Mouse (Mus musculus) 416B (cell line): Measurements from ENCODE around the gene Serinc4.
"Not testable (repeated sequence)": the region's sequence is repeated elsewhere in the genome, so short reads cannot be mapped to it uniquely, and the experiment has no call there.

ENCODE experiments used
- DNase-seq: peaks from one replicate; pipeline ENCODE4 v3.0.0; 2011; ENCODE audit warnings: low read depth

The Serinc4 gene

GRCm38 (mm10) chr2:121456692-121457642, at the start of gene Serinc4:
Serinc4 (minus strand) TSS chr2:121456781.
- peak; percentile 90 for DNase-seq

- not testable (repeated sequence) for DNase-seq
Observed at GRCm38 (mm10) chr2:121501550-121501949, 45.0 kb upstream of the Serinc4 start.

- not testable (repeated sequence) for DNase-seq
Observed at GRCm38 (mm10) chr2:121484403-121484802, 27.8 kb upstream of the Serinc4 start.

GRCm38 (mm10) chr2:121483576-121483975, 27.0 kb upstream of the Serinc4 start:
- no peak for DNase-seq

GRCm38 (mm10) chr2:121480916-121481315, 24.3 kb upstream of the Serinc4 start:
- DNase-seq, result not testable (repeated sequence)

GRCm38 (mm10) chr2:121480498-121480897, 23.9 kb upstream of the Serinc4 start:
- DNase-seq, result peak; percentile 78

GRCm38 (mm10) chr2:121477491-121478266, 21.1 kb upstream of the Serinc4 start:
- no peak for DNase-seq

DNA sequence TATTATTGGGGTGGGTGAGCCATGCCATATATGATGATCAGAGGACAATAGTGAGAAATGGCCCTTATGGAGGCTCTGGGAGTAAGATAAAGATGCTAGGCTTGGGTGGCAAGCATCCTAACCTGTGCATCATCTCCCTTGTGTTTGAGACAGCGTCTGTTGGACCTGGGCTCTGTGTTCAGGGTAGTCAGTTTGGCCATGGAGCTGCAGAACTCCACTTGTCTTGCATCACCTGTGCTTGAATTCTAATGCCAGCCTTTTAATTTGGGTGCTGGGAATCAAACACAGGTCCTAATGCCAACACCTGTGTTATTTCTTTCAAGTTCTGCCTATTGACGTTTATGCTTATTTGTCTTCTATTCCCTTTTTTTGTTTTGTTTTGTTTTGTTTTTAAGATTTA, 18.7 kb upstream of the Serinc4 start:
- not testable (repeated sequence) for DNase-seq

- no peak for DNase-seq
Observed at GRCm38 (mm10) chr2:121474180-121474535, 17.6 kb upstream of the Serinc4 start.

- DNase-seq, result peak; percentile 93
Observed at GRCm38 (mm10) chr2:121473301-121474179, 17.0 kb upstream of the Serinc4 start, which contains the start of gene Mfap1b. Mfap1b (minus strand) TSS chr2:121474067.

GRCm38 (mm10) chr2:121472783-121473182, 16.2 kb upstream of the Serinc4 start:
- DNase-seq, result not testable (repeated sequence)

DNA sequence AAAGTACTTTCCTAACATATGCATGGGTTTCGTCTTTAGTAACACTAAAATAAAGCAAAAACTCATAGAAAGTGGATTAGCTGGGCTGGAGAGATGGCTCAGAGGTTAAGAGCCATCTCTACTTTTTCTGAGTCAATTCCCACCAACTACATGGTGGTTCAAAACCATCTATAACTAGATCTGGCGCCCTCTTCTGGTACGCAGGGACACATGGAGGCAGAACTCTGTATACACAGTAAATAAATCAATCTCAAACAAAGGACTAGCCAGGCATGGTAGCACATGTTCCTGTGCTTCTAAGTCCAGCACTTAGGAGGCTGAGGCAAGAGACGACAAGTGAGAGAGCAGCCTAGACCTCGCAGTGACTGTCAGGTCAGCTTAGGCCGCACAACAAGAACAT, 12.4 kb upstream of the Serinc4 start:
- not testable (repeated sequence) for DNase-seq

- no peak for DNase-seq
Observed at GRCm38 (mm10) chr2:121460071-121460470, 3.5 kb upstream of the Serinc4 start.

DNA sequence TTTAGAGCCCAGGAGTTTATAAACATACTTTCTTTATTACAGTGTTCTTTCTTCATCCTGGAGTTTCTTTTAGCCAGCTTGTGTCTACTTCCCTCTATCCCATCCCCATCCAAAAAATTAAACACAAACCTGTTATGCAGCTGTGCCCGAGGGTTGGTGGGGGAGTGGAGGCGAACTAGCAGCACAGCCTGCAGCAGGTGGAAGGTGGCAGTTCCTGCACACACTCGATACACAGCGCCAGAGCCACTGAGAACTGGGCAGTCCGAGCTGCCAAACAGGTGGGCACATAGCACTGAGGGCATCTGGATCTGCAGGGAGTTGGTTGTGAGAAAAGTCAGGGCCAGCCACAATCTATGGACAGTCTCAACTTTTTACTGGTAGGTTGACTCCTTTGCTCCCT, 1.0 kb downstream of the Serinc4 start:
- no peak for DNase-seq

- DNase-seq, result no peak
Observed at GRCm38 (mm10) chr2:121453917-121454316, 2.7 kb downstream of the Serinc4 start.

GRCm38 (mm10) chr2:121452990-121453389, 3.6 kb downstream of the Serinc4 start, which contains the start of gene Hypk:
Hypk (plus strand) TSS chr2:121453290.
- no peak for DNase-seq

DNA sequence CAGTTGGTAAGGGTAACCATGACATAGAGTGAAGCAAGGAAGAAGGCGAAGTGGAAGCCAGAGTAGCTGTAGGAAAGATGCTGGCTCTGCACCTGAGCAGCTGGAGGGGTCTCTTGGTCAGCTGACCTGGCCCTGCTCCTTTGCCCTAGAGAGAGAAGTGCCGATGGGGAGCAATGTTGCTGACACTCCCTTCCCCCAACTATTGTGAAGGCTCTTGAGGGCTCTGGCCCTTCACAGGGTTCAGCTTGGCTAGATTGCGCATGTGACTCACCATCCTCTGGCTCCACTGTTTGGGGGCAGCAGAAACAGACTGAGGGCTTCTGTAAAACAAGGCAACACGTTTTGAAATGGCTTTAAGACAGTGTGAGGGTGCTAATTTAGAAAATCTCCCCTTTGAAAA, 4.2 kb downstream of the Serinc4 start:
- DNase-seq, result no peak

- peak; percentile 51 for DNase-seq
Observed at GRCm38 (mm10) chr2:121450093-121450492, 6.5 kb downstream of the Serinc4 start.

GRCm38 (mm10) chr2:121449545-121450011, 7.0 kb downstream of the Serinc4 start:
- DNase-seq, result no peak

- DNase-seq, result peak; percentile 99
Observed at GRCm38 (mm10) chr2:121448739-121449535, 7.6 kb downstream of the Serinc4 start, which contains the start of gene Serf2. Serf2 (plus strand) TSS chr2:121449195.

GRCm38 (mm10) chr2:121448136-121448535, 8.4 kb downstream of the Serinc4 start:
- DNase-seq, result peak; percentile 74
